ENCODE assay signal across 1 mouse cellular context in genomic region chr2:25557221-25557963, GRCm38 (mm10).
TF ChIP-seq lines count a peak whose summit lies in the region.

Gene Edf1 (plus strand): TSS chr2:25557847.

TF ChIP-seq in CH12.LX, 34 proteins besides CTCF, POLR2A, EP300 and RAD21 (continued from another document):
- TF ChIP-seq ZC3H11A (IDR thresholded peaks at IDR 0.05; ENCODE audit: low read depth, low read length) (no peak), JUND (conservative IDR thresholded peaks at IDR 0.05; ENCODE audit: low read depth, low read length) (no peak), JUN (IDR thresholded peaks at IDR 0.05; ENCODE audit: insufficient read depth, low read depth, low read length) (no peak), ETS1 (conservative IDR thresholded peaks at IDR 0.05; ENCODE audit: low read depth, low read length) (peak; percentile 23; the same call in 1 of the 2 replicates), MEF2A (IDR thresholded peaks at IDR 0.05; ENCODE audit: borderline replicate concordance, low read depth, low read length) (peak; percentile 56; the same call in 1 of the 2 replicates), UBTF (IDR thresholded peaks at IDR 0.05; ENCODE audit: low read depth, low read length) (no peak), SIN3A (IDR thresholded peaks at IDR 0.05; ENCODE audit: low read length) (0 out of 2 replicates have a peak, but pooled peaks have one; percentile 81), NELFE (IDR thresholded peaks at IDR 0.05; ENCODE audit: low read depth, low read length) (peak; percentile 96), MAFK (IDR thresholded peaks at IDR 0.05; ENCODE audit: insufficient replicate concordance, low read length) (no peak), KAT2A (IDR thresholded peaks at IDR 0.05; ENCODE audit: insufficient replicate concordance, low read length) (0 out of 2 replicates have a peak, but pooled peaks have one; percentile 0), BHLHE40 (IDR thresholded peaks at IDR 0.05; ENCODE audit: low read depth, low read length) (peak; percentile 92)
